Comparison of ENCODE assay signal across 9 mouse cellular contexts in the genomic region with DNA sequence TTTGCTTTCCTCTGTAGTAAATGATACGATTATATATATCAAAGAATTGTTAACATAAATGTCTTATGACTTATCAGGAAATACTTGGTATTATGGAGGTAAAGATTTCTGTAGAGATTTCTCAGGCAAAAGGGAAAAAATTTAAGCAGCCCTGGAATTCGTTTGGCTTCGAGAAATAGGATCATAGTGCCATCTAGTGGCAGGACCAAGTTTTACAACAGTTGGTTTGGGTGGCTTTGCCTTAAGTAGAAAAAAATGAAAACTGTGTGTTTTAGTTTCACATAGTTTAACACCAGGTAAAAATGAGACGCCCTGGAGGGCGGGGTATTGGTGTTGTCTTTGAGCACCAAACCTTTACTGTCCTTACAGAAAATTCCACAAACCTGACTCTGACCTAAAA. TPM values are rescaled to one million over a fixed set of nuclear protein-coding genes. Genes with fewer than 3 reads are reported as not detected.
DNase-seq lines count a peak whose midpoint lies in the region; ATAC-seq and TF ChIP-seq lines count a peak whose summit lies in the region.
"Had no signal": no experiment of that assay in that cellular context is flagged by ENCODE, and none has a peak within 500 bp of the region (broad histone marks: within the 10 kb centered on the region; RNA-seq: fewer than 3 reads in every experiment).

No protein-coding gene starts in this region.

- no peaks in the 10 kb centered on the region for H3K4me1 ChIP-seq in forebrain, embryonic 13.5 days
- H3K4me1 ChIP-seq in forebrain, embryonic 12.5 days: no peaks in the 10 kb centered on the region
- H3K4me1 ChIP-seq in embryonic facial prominence, embryonic 10.5 days: no peaks in the 10 kb centered on the region
- H3K4me1 ChIP-seq in lung, embryonic 14.5 days (ENCODE audit: insufficient read depth): no peaks in the 10 kb centered on the region

- no peaks in the 10 kb centered on the region for H3K9me3 ChIP-seq in forebrain, embryonic 13.5 days (replicated peaks)
- no peaks in the 10 kb centered on the region for H3K9me3 ChIP-seq in forebrain, embryonic 12.5 days
- H3K9me3 ChIP-seq in embryonic facial prominence, embryonic 10.5 days: no peaks in the 10 kb centered on the region
- H3K9me3 ChIP-seq in lung, embryonic 14.5 days (ENCODE audit: low read depth, low read length): no peaks in the 10 kb centered on the region

- peak; percentile 36 for DNase-seq in 3134 (ENCODE audit: extremely low read depth, insufficient read length, low spot score)
- DNase-seq in adrenal gland, adult 2 months: peak; percentile 28
- peak; percentile 53 for DNase-seq in embryonic facial prominence, embryonic 10.5 days (ENCODE audit: low spot score)
- peak; percentile 96 for DNase-seq in lung, embryonic 14.5 days
- DNase-seq in spleen, postnatal 4 days (ENCODE audit: low spot score in 2 of 2): peak; percentile 51 to 80

- ATAC-seq in forebrain, embryonic 13.5 days: peak; percentile 31; the same call in 1 of the 2 replicates
- ATAC-seq in forebrain, embryonic 12.5 days (ENCODE audit: low FRiP score): no peak
- ATAC-seq in inflammation-experienced regulatory T-cells, adult 6 months: peak; percentile 46
- peak; percentile 25; the same call in 1 of the 2 replicates for ATAC-seq in lung, embryonic 14.5 days (ENCODE audit: insufficient read depth)

- WGBS in forebrain, embryonic 13.5 days: 6% methylated on average over 5 of the region's 5 CpGs
- WGBS in forebrain, embryonic 12.5 days: 8% methylated on average over 5 of the region's 5 CpGs
- 6% methylated on average over 5 of the region's 5 CpGs for WGBS in embryonic facial prominence, embryonic 10.5 days
- under 1% methylated on average over 5 of the region's 5 CpGs for WGBS in lung, embryonic 14.5 days

- no peak overlapping the region for H3K27ac ChIP-seq in forebrain, embryonic 13.5 days
- no peak overlapping the region for H3K27ac ChIP-seq in forebrain, embryonic 12.5 days
- H3K27ac ChIP-seq in embryonic facial prominence, embryonic 10.5 days (replicated peaks): no peak overlapping the region
- H3K27ac ChIP-seq in lung, embryonic 14.5 days (ENCODE audit: low read depth): no peak overlapping the region

- H3K4me2 ChIP-seq in forebrain, embryonic 13.5 days: no peak overlapping the region
- H3K4me2 ChIP-seq in forebrain, embryonic 12.5 days: no peak overlapping the region
- H3K4me2 ChIP-seq in lung, embryonic 14.5 days: no peak overlapping the region

- peak; percentile 74 for TF ChIP-seq CTCF in lung, embryonic 14.5 days (IDR thresholded peaks at IDR 0.05; ENCODE audit: low read depth)

- no peaks in the 10 kb centered on the region for H3K36me3 ChIP-seq in forebrain, embryonic 13.5 days (ENCODE audit: poor library complexity, severe bottlenecking)
- no peaks in the 10 kb centered on the region for H3K36me3 ChIP-seq in forebrain, embryonic 12.5 days (replicated peaks)
- no peaks in the 10 kb centered on the region for H3K36me3 ChIP-seq in embryonic facial prominence, embryonic 10.5 days (replicated peaks)
- no peaks in the 10 kb centered on the region for H3K36me3 ChIP-seq in lung, embryonic 14.5 days (ENCODE audit: insufficient read depth)

- H3K9ac ChIP-seq in forebrain, embryonic 13.5 days: no peak overlapping the region
- no peak overlapping the region for H3K9ac ChIP-seq in forebrain, embryonic 12.5 days
- H3K9ac ChIP-seq in lung, embryonic 14.5 days: no peak overlapping the region

- H3K27me3 ChIP-seq in forebrain, embryonic 13.5 days: no peaks in the 10 kb centered on the region
- H3K27me3 ChIP-seq in forebrain, embryonic 12.5 days: no peaks in the 10 kb centered on the region
- no peaks in the 10 kb centered on the region for H3K27me3 ChIP-seq in embryonic facial prominence, embryonic 10.5 days (replicated peaks; ENCODE audit: low read depth, poor library complexity, severe bottlenecking)
- no peaks in the 10 kb centered on the region for H3K27me3 ChIP-seq in lung, embryonic 14.5 days (ENCODE audit: insufficient read depth, low read length)

- no peak overlapping the region for H3K4me3 ChIP-seq in forebrain, embryonic 13.5 days
- H3K4me3 ChIP-seq in forebrain, embryonic 12.5 days (replicated peaks): no peak overlapping the region
- no peak overlapping the region for H3K4me3 ChIP-seq in embryonic facial prominence, embryonic 10.5 days
- H3K4me3 ChIP-seq in lung, embryonic 14.5 days (ENCODE audit: low read depth, low read length): no peak overlapping the region

RNA-seq across cellular contexts. Expression of a gene that starts 22.2 kb away (rescaled TPM):
- 0.14 and 0.18 TPM in 2 replicates for polyA plus RNA-seq in forebrain, embryonic 13.5 days (2015; fragmentation: Nextera tagmentation; extraction: Ambion mirVana)
- not detected in 2 replicates for polyA plus RNA-seq in forebrain, embryonic 12.5 days (2016; fragmentation: Nextera tagmentation; extraction: Ambion mirVana)
- not detected for total RNA-seq in adrenal gland, adult 2 months (2021)
- not detected in 2 replicates for polyA plus RNA-seq in adrenal gland, adult 2 months (2012; rRNA removed)
- polyA plus RNA-seq in embryonic facial prominence, embryonic 10.5 days (2016; fragmentation: Nextera tagmentation; extraction: Ambion mirVana): not detected in 2 replicates
- not detected for polyA plus RNA-seq in inflammation-experienced regulatory T-cells, adult 6 months (2017; shearing (Covaris generic))
- polyA plus RNA-seq in lung, embryonic 14.5 days (2014; fragmentation: Nextera tagmentation; extraction: Ambion mirVana): 0.12 TPM in 1 of 2 replicates, not detected in the other
- polyA plus RNA-seq: stomach, embryonic 14.5 days had no signal

RNA-seq across cellular contexts. Expression of a gene that starts 50.6 kb away (rescaled TPM):
- 221 and 223 TPM in 2 replicates for polyA plus RNA-seq in forebrain, embryonic 13.5 days (2015; fragmentation: Nextera tagmentation; extraction: Ambion mirVana)
- polyA plus RNA-seq in forebrain, embryonic 12.5 days (2016; fragmentation: Nextera tagmentation; extraction: Ambion mirVana): 236 and 246 TPM in 2 replicates
- total RNA-seq in adrenal gland, adult 2 months (2021): 100 to 1,000 TPM; 131 to 211 TPM
- polyA plus RNA-seq in adrenal gland, adult 2 months (2012; rRNA removed): 122 and 133 TPM in 2 replicates
- 169 and 171 TPM in 2 replicates for polyA plus RNA-seq in embryonic facial prominence, embryonic 10.5 days (2016; fragmentation: Nextera tagmentation; extraction: Ambion mirVana)
- polyA plus RNA-seq in inflammation-experienced regulatory T-cells, adult 6 months (2017; shearing (Covaris generic)): 10 to 100 TPM; 29.2 to 40.2 (median 37.4) TPM
- polyA plus RNA-seq in lung, embryonic 14.5 days (2014; fragmentation: Nextera tagmentation; extraction: Ambion mirVana): 189 and 201 TPM in 2 replicates

Comparison
In these comparisons a context has a peak if more than half of its experiments do, and no peak if none do; other contexts are left out.
1. DNase-seq: peak in every context shown above with its lines; median percentile 96 in lung, embryonic 14.5 days; 66 in spleen, postnatal 4 days; 53 in embryonic facial prominence, embryonic 10.5 days; 36 in 3134; 28 in adrenal gland, adult 2 months.